Mouse (Mus musculus): ENCODE measurements at regions not wholly inside any gene's neighbourhood (a gene's known extent, or its start where the extent isn't known, plus 50 kb on each side); places are given as distances from the start of the nearest gene placed in this dataset.
A peak's percentile ranks its signal among the peaks of the same experiment; 100 is the strongest.

DNA sequence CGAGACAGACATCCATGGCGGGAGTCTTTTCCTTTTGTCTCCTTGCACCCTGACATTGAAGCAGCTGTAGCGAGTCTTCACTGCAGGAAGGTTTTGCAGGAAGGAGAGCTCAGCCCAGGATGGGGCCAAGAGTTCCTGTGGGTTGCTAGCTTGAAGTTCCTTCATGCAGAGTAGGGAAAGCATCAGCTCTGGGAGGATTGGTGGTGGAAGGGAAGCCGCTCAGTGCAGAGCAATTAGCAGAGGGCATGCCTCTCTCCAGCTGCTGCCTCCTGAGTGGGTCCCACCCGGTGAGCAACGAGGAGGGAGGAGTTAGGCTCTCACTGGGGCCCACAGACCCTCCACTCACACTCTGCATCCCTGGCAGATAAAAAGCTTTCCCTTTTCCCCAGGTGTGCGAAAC is 298.9 kb downstream of the Slc4a3 start:
- 0 out of 2 replicates have a peak overlapping the region, but pooled peaks have one; percentile 7 for H3K4me3 ChIP-seq (replicated peaks; ENCODE audit: low read length)
- peaks cover 28% of the 10 kb centered on the region for H3K4me1 ChIP-seq (replicated peaks; ENCODE audit: low read depth, low read length)
- no peaks in the 10 kb centered on the region for H3K9me3 ChIP-seq (ENCODE audit: low read length)
- no peaks in the 10 kb centered on the region for H3K36me3 ChIP-seq (ENCODE audit: insufficient read depth, low read length)
- no peaks in the 10 kb centered on the region for H3K27me3 ChIP-seq (ENCODE audit: insufficient read depth, low read length)
- no peak for TF ChIP-seq CTCF (conservative IDR thresholded peaks at IDR 0.05; ENCODE audit: low read length)
- no peak for TF ChIP-seq NANOG (IDR thresholded peaks at IDR 0.05; ENCODE audit: borderline replicate concordance, low read length)
- TF ChIP-seq POU5F1 (IDR thresholded peaks at IDR 0.05; ENCODE audit: borderline replicate concordance, low read length), result no peak

DNA sequence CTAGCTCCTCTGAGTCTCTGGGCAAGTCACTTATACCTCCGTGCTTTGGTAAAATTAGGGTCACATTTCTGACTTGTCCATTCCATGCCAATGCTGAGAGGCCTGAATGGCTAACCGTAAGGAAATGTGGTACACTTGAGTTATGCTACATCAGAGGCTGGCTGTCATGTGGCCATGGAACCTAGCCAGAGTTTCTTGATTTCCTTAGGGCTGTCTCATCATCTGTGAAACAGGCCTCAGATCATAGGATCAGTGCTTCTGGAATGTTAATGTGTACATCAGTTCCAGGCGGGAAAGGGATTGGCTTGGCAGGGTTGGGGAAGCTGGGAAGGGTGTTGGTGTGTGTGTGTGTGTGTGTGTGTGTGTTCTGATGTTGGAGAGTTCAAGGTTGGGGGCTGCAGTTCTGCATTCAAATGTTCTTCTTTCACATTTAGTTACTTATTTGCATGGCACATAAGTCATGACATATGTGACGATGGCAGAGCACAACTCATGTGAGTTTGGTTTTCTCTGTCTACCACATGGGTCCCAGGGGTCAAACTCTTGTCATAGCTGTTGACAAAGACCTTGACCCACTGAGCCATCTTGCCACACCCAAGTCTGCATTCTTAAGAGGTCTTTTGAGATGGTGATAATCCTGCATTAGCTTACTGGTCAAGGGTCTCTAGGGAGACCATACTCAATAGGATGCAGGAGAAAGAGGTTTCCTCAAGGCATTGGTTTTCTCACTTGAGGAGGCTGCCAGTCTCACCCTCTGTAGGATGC is 299.9 kb downstream of the Slc4a3 start:
- Histone ChIP-seq H3K4me1 (replicated peaks; ENCODE audit: low read depth, low read length) (peaks cover 28% of the 10 kb centered on the region), H3K9me3 (ENCODE audit: low read length) (no peaks in the 10 kb centered on the region), H3K36me3 (ENCODE audit: insufficient read depth, low read length) (no peaks in the 10 kb centered on the region), H3K27me3 (ENCODE audit: insufficient read depth, low read length) (no peaks in the 10 kb centered on the region), H3K4me3 (replicated peaks; ENCODE audit: low read length) (no peak overlapping the region)
- no peak for TF ChIP-seq POU5F1 (IDR thresholded peaks at IDR 0.05; ENCODE audit: borderline replicate concordance, low read length)
- no peak for TF ChIP-seq NANOG (IDR thresholded peaks at IDR 0.05; ENCODE audit: borderline replicate concordance, low read length)
- TF ChIP-seq CTCF (conservative IDR thresholded peaks at IDR 0.05; ENCODE audit: low read length), result no peak

- H3K4me3 ChIP-seq (replicated peaks; ENCODE audit: low read length), result no peak overlapping the region
- no peaks in the 10 kb centered on the region for H3K36me3 ChIP-seq (ENCODE audit: insufficient read depth, low read length)
- TF ChIP-seq POU5F1 (IDR thresholded peaks at IDR 0.05; ENCODE audit: borderline replicate concordance, low read length), result no peak
- no peak for TF ChIP-seq CTCF (conservative IDR thresholded peaks at IDR 0.05; ENCODE audit: low read length)
- TF ChIP-seq NANOG (IDR thresholded peaks at IDR 0.05; ENCODE audit: borderline replicate concordance, low read length), result no peak
- no peaks in the 10 kb centered on the region for H3K27me3 ChIP-seq (ENCODE audit: insufficient read depth, low read length)
- no peaks in the 10 kb centered on the region for H3K9me3 ChIP-seq (ENCODE audit: low read length)
- H3K4me1 ChIP-seq (replicated peaks; ENCODE audit: low read depth, low read length), result peaks cover 24% of the 10 kb centered on the region
Measured at GRCm38 (mm10) chr1:75847681-75848080, 301.6 kb downstream of the Slc4a3 start.

DNA sequence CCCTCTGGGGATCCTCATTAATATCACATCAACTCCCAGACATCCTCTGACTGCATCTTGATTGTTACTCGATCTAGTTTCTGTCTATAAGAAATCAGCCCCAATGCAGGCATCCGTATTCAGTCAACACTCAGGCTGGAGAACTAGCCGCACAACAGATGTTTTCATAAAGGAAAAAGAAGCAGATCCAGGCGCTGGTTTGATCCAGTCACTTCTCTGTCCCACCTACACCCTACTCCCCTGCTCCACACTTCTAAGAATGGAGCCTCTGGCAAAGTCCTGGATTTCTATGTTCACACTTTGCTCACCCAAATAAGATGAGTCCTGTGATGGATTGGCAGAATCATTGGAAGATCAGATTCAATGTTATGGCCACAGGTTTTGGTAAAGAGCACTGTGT is 302.4 kb downstream of the Slc4a3 start:
- no peaks in the 10 kb centered on the region for H3K36me3 ChIP-seq (ENCODE audit: insufficient read depth, low read length)
- no peaks in the 10 kb centered on the region for H3K27me3 ChIP-seq (ENCODE audit: insufficient read depth, low read length)
- H3K4me1 ChIP-seq (replicated peaks; ENCODE audit: low read depth, low read length), result peaks cover 24% of the 10 kb centered on the region
- TF ChIP-seq CTCF (conservative IDR thresholded peaks at IDR 0.05; ENCODE audit: low read length) (no peak), NANOG (IDR thresholded peaks at IDR 0.05; ENCODE audit: borderline replicate concordance, low read length) (no peak), POU5F1 (IDR thresholded peaks at IDR 0.05; ENCODE audit: borderline replicate concordance, low read length) (no peak)
- H3K4me3 ChIP-seq (replicated peaks; ENCODE audit: low read length), result no peak overlapping the region
- H3K9me3 ChIP-seq (ENCODE audit: low read length), result no peaks in the 10 kb centered on the region

DNA sequence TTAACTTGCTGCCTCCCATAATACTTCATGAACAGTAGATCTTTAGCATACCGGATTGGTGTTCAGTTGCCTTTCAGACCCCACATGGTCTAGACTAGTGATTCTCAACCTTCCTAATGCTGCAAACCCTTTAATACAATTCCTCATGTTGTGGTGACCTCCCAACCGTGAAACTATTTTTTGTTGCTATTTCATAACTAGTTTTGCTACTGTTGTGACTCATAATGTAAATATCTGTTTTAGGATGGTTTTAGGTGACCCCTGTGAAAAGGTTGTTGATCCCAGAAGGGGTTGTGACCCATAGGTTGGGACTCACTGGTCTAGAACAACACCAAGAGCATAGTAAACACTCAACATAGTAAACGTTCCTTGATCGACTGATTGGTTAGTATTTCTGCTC is 304.1 kb downstream of the Slc4a3 start:
- Histone ChIP-seq H3K4me3 (replicated peaks; ENCODE audit: low read length) (no peak overlapping the region), H3K4me1 (replicated peaks; ENCODE audit: low read depth, low read length) (peaks cover 20% of the 10 kb centered on the region), H3K9me3 (ENCODE audit: low read length) (no peaks in the 10 kb centered on the region), H3K36me3 (ENCODE audit: insufficient read depth, low read length) (no peaks in the 10 kb centered on the region), H3K27me3 (ENCODE audit: insufficient read depth, low read length) (no peaks in the 10 kb centered on the region)
- TF ChIP-seq NANOG (IDR thresholded peaks at IDR 0.05; ENCODE audit: borderline replicate concordance, low read length), result no peak
- TF ChIP-seq POU5F1 (IDR thresholded peaks at IDR 0.05; ENCODE audit: borderline replicate concordance, low read length), result no peak
- no peak for TF ChIP-seq CTCF (conservative IDR thresholded peaks at IDR 0.05; ENCODE audit: low read length)

DNA sequence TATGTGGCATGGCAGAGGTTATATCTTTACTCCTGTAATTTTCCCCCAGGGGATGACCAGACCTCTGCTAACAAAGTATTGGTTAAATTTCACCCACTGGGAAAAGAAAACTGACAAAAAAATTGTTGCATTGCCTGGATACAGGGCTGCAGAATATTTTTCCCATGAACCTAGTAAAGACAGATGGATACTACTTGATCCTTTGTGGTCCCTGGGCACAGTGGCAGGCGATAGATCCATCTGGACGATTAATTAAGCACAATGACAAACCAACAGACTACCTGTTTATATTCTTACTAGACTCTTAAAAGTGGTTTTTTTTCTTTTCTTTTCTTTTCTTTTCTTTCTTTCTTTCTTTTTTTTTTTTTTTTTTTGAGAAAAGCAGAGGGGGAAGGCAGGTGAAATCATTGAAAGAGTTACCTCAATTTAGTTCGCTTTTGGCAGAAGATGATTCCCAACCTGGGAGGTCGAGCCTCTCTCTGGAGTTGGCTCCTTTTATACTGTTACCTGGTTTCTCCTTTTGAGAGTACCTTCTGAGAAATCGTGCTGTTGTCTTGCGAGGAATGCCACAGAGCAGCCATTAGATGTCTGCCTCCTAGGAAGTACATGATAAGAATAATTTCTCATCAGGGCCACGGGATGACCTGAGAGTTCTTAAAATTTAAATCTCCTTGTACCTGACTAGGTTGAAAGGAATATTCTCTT is 312.6 kb downstream of the Slc4a3 start:
- Histone ChIP-seq H3K9me3 (ENCODE audit: low read length) (peaks cover 44% of the 10 kb centered on the region), H3K4me1 (replicated peaks; ENCODE audit: low read depth, low read length) (no peaks in the 10 kb centered on the region), H3K27me3 (ENCODE audit: insufficient read depth, low read length) (no peaks in the 10 kb centered on the region), H3K4me3 (replicated peaks; ENCODE audit: low read length) (no peak overlapping the region), H3K36me3 (ENCODE audit: insufficient read depth, low read length) (no peaks in the 10 kb centered on the region)
- TF ChIP-seq CTCF (conservative IDR thresholded peaks at IDR 0.05; ENCODE audit: low read length) (no peak), POU5F1 (IDR thresholded peaks at IDR 0.05; ENCODE audit: borderline replicate concordance, low read length) (no peak)

GRCm38 (mm10) chr1:75862757-75863156 is 316.7 kb downstream of the Slc4a3 start:
- Histone ChIP-seq H3K27me3 (ENCODE audit: insufficient read depth, low read length) (no peaks in the 10 kb centered on the region), H3K4me3 (replicated peaks; ENCODE audit: low read length) (no peak overlapping the region), H3K4me1 (replicated peaks; ENCODE audit: low read depth, low read length) (no peaks in the 10 kb centered on the region), H3K9me3 (ENCODE audit: low read length) (peaks cover 33% of the 10 kb centered on the region), H3K36me3 (ENCODE audit: insufficient read depth, low read length) (no peaks in the 10 kb centered on the region)
- TF ChIP-seq POU5F1 (IDR thresholded peaks at IDR 0.05; ENCODE audit: borderline replicate concordance, low read length) (no peak), NANOG (IDR thresholded peaks at IDR 0.05; ENCODE audit: borderline replicate concordance, low read length) (peak; percentile 62; the same call in 1 of the 2 replicates)

DNA sequence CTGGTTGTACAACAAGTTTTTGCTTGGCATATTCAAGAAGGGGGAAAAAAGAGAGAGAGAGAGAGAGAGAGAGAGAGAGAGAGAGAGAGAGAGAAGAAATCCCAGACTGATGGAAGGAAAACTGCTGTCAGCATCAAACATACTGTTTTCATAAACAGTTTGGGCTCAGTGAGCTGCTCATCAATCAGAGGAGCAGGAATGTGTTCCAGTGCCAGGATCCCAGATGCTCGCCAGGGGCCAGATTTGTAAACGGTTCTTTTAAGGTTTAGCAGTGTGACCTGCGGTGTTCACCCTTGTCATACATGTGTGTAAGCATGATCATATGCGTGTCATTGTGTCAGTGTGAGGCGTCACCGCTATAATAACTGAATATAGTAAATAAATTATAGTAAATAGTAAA is 320.5 kb downstream of the Slc4a3 start:
- Histone ChIP-seq H3K27me3 (ENCODE audit: insufficient read depth, low read length) (no peaks in the 10 kb centered on the region), H3K36me3 (ENCODE audit: insufficient read depth, low read length) (no peaks in the 10 kb centered on the region), H3K9me3 (ENCODE audit: low read length) (peaks cover 26% of the 10 kb centered on the region), H3K4me1 (replicated peaks; ENCODE audit: low read depth, low read length) (no peaks in the 10 kb centered on the region), H3K4me3 (replicated peaks; ENCODE audit: low read length) (no peak overlapping the region)
- TF ChIP-seq POU5F1 (IDR thresholded peaks at IDR 0.05; ENCODE audit: borderline replicate concordance, low read length), result no peak
- no peak for TF ChIP-seq NANOG (IDR thresholded peaks at IDR 0.05; ENCODE audit: borderline replicate concordance, low read length)
- no peak for TF ChIP-seq CTCF (conservative IDR thresholded peaks at IDR 0.05; ENCODE audit: low read length)
